ENCODE assay signal across 9 mouse cellular contexts in the genomic region with DNA sequence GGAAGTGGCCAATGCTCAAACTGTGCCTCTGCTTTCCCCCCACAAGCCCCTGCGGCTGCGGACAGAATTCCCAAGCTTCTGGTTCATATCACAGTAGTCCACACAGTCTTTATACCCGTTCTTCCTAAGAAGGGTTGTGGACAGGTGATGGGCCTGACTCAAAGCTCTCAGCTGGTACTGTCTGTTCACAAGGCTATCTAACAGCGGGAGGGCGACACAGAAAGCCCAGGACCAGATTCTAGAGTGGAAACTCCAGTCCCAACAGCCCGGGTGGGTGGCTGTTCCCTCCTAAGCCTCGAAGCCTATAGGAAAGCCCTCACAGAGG. TPM values are rescaled to one million over a fixed set of nuclear protein-coding genes. Genes with fewer than 3 reads are reported as not detected.
DNase-seq lines count a peak whose midpoint lies in the region; ATAC-seq and TF ChIP-seq lines count a peak whose summit lies in the region.
"Had no signal": no experiment of that assay in that cellular context is flagged by ENCODE, and none has a peak within 500 bp of the region (broad histone marks: within the 10 kb centered on the region; RNA-seq: fewer than 3 reads in every experiment).

No protein-coding gene starts in this region.

- H3K36me3 ChIP-seq in heart, embryonic 13.5 days, result no peaks in the 10 kb centered on the region
- no peaks in the 10 kb centered on the region for H3K36me3 ChIP-seq in ES-Bruce4 (ENCODE audit: control insufficient read depth, insufficient read depth, low read length, poor library complexity, severe bottlenecking)
- H3K36me3 ChIP-seq in forebrain, embryonic 15.5 days, result no peaks in the 10 kb centered on the region
- no peaks in the 10 kb centered on the region for H3K36me3 ChIP-seq in macrophage (ENCODE audit: inconsistent target)
- H3K36me3 ChIP-seq: G1E had no signal

- WGBS in heart, embryonic 13.5 days, result 30% methylated on average over 7 of the region's 7 CpGs
- 29% methylated on average over 7 of the region's 7 CpGs for WGBS in forebrain, embryonic 15.5 days
- WGBS in macrophage (ENCODE audit: missing documents), result 53% methylated on average over 7 of the region's 7 CpGs

- peak overlapping the region; percentile 75 for H3K9ac ChIP-seq in heart, embryonic 13.5 days
- 0 out of 2 replicates have a peak overlapping the region, but pooled peaks have one; percentile 0 for H3K9ac ChIP-seq in ES-Bruce4 (ENCODE audit: low read depth, poor library complexity, severe bottlenecking)
- H3K9ac ChIP-seq in forebrain, embryonic 15.5 days (replicated peaks), result no peak overlapping the region

- H3K79me2 ChIP-seq in macrophage (ENCODE audit: inconsistent target), result no peaks in the 10 kb centered on the region

- no peak for DNase-seq in heart, postnatal 10 days
- no peak for DNase-seq in left cerebral cortex, adult 11 months (ENCODE audit: low spot score)
- DNase-seq in ovary, postnatal 36 days (ENCODE audit: low spot score), result no peak
- no peak for DNase-seq in layer of hippocampus, adult 11-12 months (ENCODE audit: low spot score)

- H3K4me2 ChIP-seq in heart, embryonic 13.5 days, result peak overlapping the region; percentile 72
- peak overlapping the region; percentile 65 for H3K4me2 ChIP-seq in forebrain, embryonic 15.5 days (replicated peaks)

- H3K27me3 ChIP-seq in heart, embryonic 13.5 days (replicated peaks), result no peaks in the 10 kb centered on the region
- no peaks in the 10 kb centered on the region for H3K27me3 ChIP-seq in ES-Bruce4 (ENCODE audit: control insufficient read depth, insufficient read depth, low read length, poor library complexity, severe bottlenecking)
- H3K27me3 ChIP-seq in forebrain, embryonic 15.5 days, result no peaks in the 10 kb centered on the region

- intact Hi-C loops in heart, postnatal 10 days (cut with DNase I), result no loop called here

- TF ChIP-seq POLR2A in ES-Bruce4 (IDR thresholded peaks at IDR 0.05; ENCODE audit: insufficient read depth, low read length), result no peak

- TF ChIP-seq EP300 in ES-Bruce4 (IDR thresholded peaks at IDR 0.05; ENCODE audit: insufficient read depth, low read depth, low read length), result no peak

- no peak for TF ChIP-seq CTCF in ES-Bruce4 (IDR thresholded peaks at IDR 0.05; ENCODE audit: low read depth, low read length)

- peak overlapping the region; percentile 47 for H3K4me3 ChIP-seq in heart, embryonic 13.5 days
- H3K4me3 ChIP-seq in ES-Bruce4 (ENCODE audit: low read depth, low read length) (no peak overlapping the region), macrophage (ENCODE audit: inconsistent target) (peak overlapping the region; percentile 32)
- peak overlapping the region; percentile 37; the same call in 1 of the 2 replicates for H3K4me3 ChIP-seq in forebrain, embryonic 15.5 days

- peak overlapping the region; percentile 65 for H3K27ac ChIP-seq in heart, embryonic 13.5 days (replicated peaks)
- H3K27ac ChIP-seq in ES-Bruce4 (ENCODE audit: insufficient read depth, low read length), result no peak overlapping the region
- peak overlapping the region; percentile 73 for H3K27ac ChIP-seq in forebrain, embryonic 15.5 days (replicated peaks)
- H3K27ac ChIP-seq in macrophage, result no peak overlapping the region

- no peak for ATAC-seq in heart, embryonic 13.5 days (ENCODE audit: extremely low read depth, insufficient number of reproducible peaks, low FRiP score, low TSS enrichment)
- peak; percentile 18 for ATAC-seq in forebrain, embryonic 15.5 days (replicated peaks)

- H3K9me3 ChIP-seq in heart, embryonic 13.5 days, result no peaks in the 10 kb centered on the region
- no peaks in the 10 kb centered on the region for H3K9me3 ChIP-seq in ES-Bruce4 (replicated peaks; ENCODE audit: control insufficient read depth, insufficient read depth, low read length, poor library complexity, severe bottlenecking)
- no peaks in the 10 kb centered on the region for H3K9me3 ChIP-seq in forebrain, embryonic 15.5 days
- H3K9me3 ChIP-seq: G1E had no signal

- peaks cover 58% of the 10 kb centered on the region for H3K4me1 ChIP-seq in heart, embryonic 13.5 days
- H3K4me1 ChIP-seq in ES-Bruce4 (ENCODE audit: control insufficient read depth, insufficient read depth, low read length), result peaks cover 6% of the 10 kb centered on the region
- peaks cover 29% of the 10 kb centered on the region for H3K4me1 ChIP-seq in forebrain, embryonic 15.5 days

RNA-seq across cellular contexts. Expression of a gene that starts 31.2 kb away (rescaled TPM):
- 19.7 and 24.5 TPM in 2 replicates for polyA plus RNA-seq in heart, embryonic 13.5 days (2015; fragmentation: Nextera tagmentation; extraction: Ambion mirVana)
- 100 to 1,000 TPM in 1 of 2 experiments, 10 to 100 TPM in 1; 65.8 to 116 TPM for total RNA-seq in heart, postnatal 10 days (2021)
- polyA plus RNA-seq in ES-Bruce4 (2011; ENCODE audit: insufficient read depth, insufficient read length, low read depth, missing spikeins) (172 and 176 TPM in 2 replicates), macrophage (2018) (2.2 to 4.5 TPM (median 4.1 TPM) in 3 replicates)
- 90.0 and 92.5 TPM in 2 replicates for polyA plus RNA-seq in forebrain, embryonic 15.5 days (2015; fragmentation: Nextera tagmentation; extraction: Ambion mirVana)
- 1 to 10 TPM in 18 of 26 experiments, under 1 TPM in 5, not detected in 3; 0.55 to 7.6 (median 2.5) TPM for total RNA-seq in macrophage (2018; cell fraction: chromatin; rRNA removed)
- total RNA-seq in macrophage (2018; cell fraction: cytosol; rRNA removed), result 1 to 10 TPM in 22 of 26 experiments, under 1 TPM in 4; 0.42 to 9.0 (median 3.0) TPM
- 10 to 100 TPM in 1 of 26 experiments, 1 to 10 TPM in 23, under 1 TPM in 2; 0.77 to 10.4 (median 3.8) TPM for total RNA-seq in macrophage (2018; cell fraction: nucleus; rRNA removed)

RNA-seq across cellular contexts. Expression of a gene that starts 41.1 kb away (rescaled TPM):
- polyA plus RNA-seq in heart, embryonic 13.5 days (2015; fragmentation: Nextera tagmentation; extraction: Ambion mirVana), result 22.9 and 23.7 TPM in 2 replicates
- 10 to 100 TPM; 35.2 to 41.9 TPM for total RNA-seq in heart, postnatal 10 days (2021)
- polyA plus RNA-seq in ES-Bruce4 (2011; ENCODE audit: insufficient read depth, insufficient read length, low read depth, missing spikeins) (29.3 and 29.6 TPM in 2 replicates), macrophage (2018) (24.9 to 38.2 TPM (median 31.2 TPM) in 3 replicates)
- polyA plus RNA-seq in forebrain, embryonic 15.5 days (2015; fragmentation: Nextera tagmentation; extraction: Ambion mirVana), result 16.9 and 17.5 TPM in 2 replicates
- total RNA-seq in macrophage (2018; cell fraction: chromatin; rRNA removed), result 10 to 100 TPM; 22.6 to 37.6 (median 29.2) TPM
- total RNA-seq in macrophage (2018; cell fraction: cytosol; rRNA removed), result 10 to 100 TPM; 32.5 to 45.7 (median 37.8) TPM
- total RNA-seq in macrophage (2018; cell fraction: nucleus; rRNA removed), result 10 to 100 TPM; 26.1 to 38.9 (median 31.3) TPM

Comparison
In these comparisons a context has a peak if more than half of its experiments do, and no peak if none do; other contexts are left out.
1. H3K27ac ChIP-seq: peak in heart, embryonic 13.5 days (single experiment) and forebrain, embryonic 15.5 days (single experiment); none in ES-Bruce4 (single experiment) and macrophage (single experiment).